ENCODE assay signal across 9 mouse cellular contexts in genomic region chr8:57611419-57611977, GRCm38 (mm10). TPM values are rescaled to one million over a fixed set of nuclear protein-coding genes. Genes with fewer than 3 reads are reported as not detected.
DNase-seq lines count a peak whose midpoint lies in the region; ATAC-seq lines count a peak whose summit lies in the region.
"Had no signal": no experiment of that assay in that cellular context is flagged by ENCODE, and none has a peak within 500 bp of the region (broad histone marks: within the 10 kb centered on the region; RNA-seq: fewer than 3 reads in every experiment).

No protein-coding gene starts in this region.

- H3K9me3 ChIP-seq in heart, embryonic 16.5 days (replicated peaks; ENCODE audit: control insufficient read depth, low read length) = no peaks in the 10 kb centered on the region
- H3K9me3 ChIP-seq: limb, embryonic 15.5 days had no signal

- no peak overlapping the region for H3K27ac ChIP-seq in heart, embryonic 16.5 days (ENCODE audit: low read length)
- H3K27ac ChIP-seq: limb, embryonic 15.5 days had no signal

- H3K4me3 ChIP-seq in heart, embryonic 16.5 days (ENCODE audit: low read length) = no peak overlapping the region
- H3K4me3 ChIP-seq: limb, embryonic 15.5 days had no signal

- no peak for DNase-seq in heart, postnatal 25 days (ENCODE audit: low spot score)
- peak; percentile 23 for DNase-seq in adrenal gland, adult 8-10 months
- DNase-seq in embryo, embryonic 11 days = peak; percentile 25
- DNase-seq in kidney, postnatal 25 days = peak; percentile 12 to 38
- no peak for DNase-seq in thymus, postnatal 0 days (ENCODE audit: low spot score)
- no peak for DNase-seq in urinary bladder, postnatal 10 days (ENCODE audit: low spot score)
- DNase-seq: thymus, postnatal 25 days had no signal

- intact Hi-C loops in heart, postnatal 25 days (cut with DNase I) = loop anchor here (5.0 kb wide), 1 partner anchor 41 kb away; the partner anchor contains the start of gene Galnt7

- no peaks in the 10 kb centered on the region for H3K27me3 ChIP-seq in heart, embryonic 16.5 days (ENCODE audit: control insufficient read depth, insufficient read depth, low read length)
- H3K27me3 ChIP-seq: limb, embryonic 15.5 days had no signal

- peaks cover 16% of the 10 kb centered on the region for H3K4me1 ChIP-seq in heart, embryonic 16.5 days (ENCODE audit: control insufficient read depth, insufficient read depth, low read length)

- no peak overlapping the region for H3K9ac ChIP-seq in heart, embryonic 16.5 days (ENCODE audit: low read length)
- H3K9ac ChIP-seq: limb, embryonic 15.5 days had no signal

- peak overlapping the region; percentile 28 for H3K4me2 ChIP-seq in heart, embryonic 16.5 days (ENCODE audit: low read depth, low read length)
- H3K4me2 ChIP-seq: limb, embryonic 15.5 days had no signal

- 24% methylated on average over 7 of the region's 7 CpGs for WGBS in heart, embryonic 16.5 days

- ATAC-seq in heart, embryonic 16.5 days (replicated peaks; ENCODE audit: extremely low read depth, insufficient read depth, low FRiP score) = 0 out of 2 replicates have a peak, but pooled peaks have one; percentile 32

- H3K36me3 ChIP-seq in heart, embryonic 16.5 days (ENCODE audit: control insufficient read depth, insufficient read depth) = no peaks in the 10 kb centered on the region
- H3K36me3 ChIP-seq: limb, embryonic 15.5 days had no signal

RNA-seq across cellular contexts. Expression of gene Galnt7, which starts 41.3 kb away (rescaled TPM):
- 6.1 and 7.1 TPM in 2 replicates for polyA plus RNA-seq in heart, embryonic 16.5 days (2015; fragmentation: Nextera tagmentation; extraction: Ambion mirVana)
- 1 to 10 TPM; 3.9 to 4.9 TPM for total RNA-seq in heart, postnatal 25 days (2021)
- total RNA-seq in adrenal gland, adult 8-10 months (2022) = 10 to 100 TPM; 11.3 to 14.2 (median 12.7) TPM
- polyA plus RNA-seq in thymus, postnatal 0 days (2015; fragmentation: Nextera tagmentation; extraction: Ambion mirVana) = 25.3 and 27.0 TPM in 2 replicates

Comparison
In these comparisons a context has a peak if more than half of its experiments do, and no peak if none do; other contexts are left out.
1. DNase-seq: peak in adrenal gland, adult 8-10 months (single experiment), embryo, embryonic 11 days (single experiment) and kidney, postnatal 25 days (2 of 2); none in heart, postnatal 25 days (single experiment), thymus, postnatal 0 days (single experiment) and urinary bladder, postnatal 10 days (single experiment).